Mouse (Mus musculus) mesoderm, embryonic 11.5 days (tissue): ENCODE results near the gene Agpat4.
A peak's percentile ranks its signal among the peaks of the same experiment; 100 is the strongest.

ENCODE experiments used
- DNase-seq: peaks from one replicate; pipeline ENCODE4 v3.0.0-alpha.2; 2012; ENCODE audit warnings: low read depth, low spot score

Gene Agpat4

GRCm38 (mm10) chr17:12160540-12160939, 42.0 kb downstream of the Agpat4 start:
- DNase-seq = no peak

- no peak for DNase-seq
Observed at GRCm38 (mm10) chr17:12160984-12161764, 42.7 kb downstream of the Agpat4 start.

DNA sequence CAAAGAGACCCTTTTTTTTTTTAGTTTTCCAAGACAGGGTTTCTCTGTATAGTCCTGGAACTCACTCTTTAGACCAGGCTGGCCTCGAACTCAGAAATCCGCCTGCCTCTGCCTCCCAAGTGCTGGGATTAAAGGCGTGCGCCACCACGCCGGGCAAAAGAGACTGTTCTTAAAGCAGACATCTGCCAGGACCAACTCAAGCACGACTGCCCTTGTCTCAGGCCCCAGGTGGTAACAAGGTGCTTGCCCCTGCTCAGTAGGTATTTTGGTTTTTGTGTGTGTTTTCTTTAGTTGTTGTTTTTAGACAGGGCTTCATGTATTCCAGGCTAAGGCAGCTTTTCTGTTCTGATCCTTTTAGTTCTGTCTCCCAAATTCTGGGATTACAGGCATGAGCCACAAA, 43.4 kb downstream of the Agpat4 start:
- DNase-seq = no peak

GRCm38 (mm10) chr17:12162824-12163223, 44.3 kb downstream of the Agpat4 start:
- DNase-seq = no peak

DNA sequence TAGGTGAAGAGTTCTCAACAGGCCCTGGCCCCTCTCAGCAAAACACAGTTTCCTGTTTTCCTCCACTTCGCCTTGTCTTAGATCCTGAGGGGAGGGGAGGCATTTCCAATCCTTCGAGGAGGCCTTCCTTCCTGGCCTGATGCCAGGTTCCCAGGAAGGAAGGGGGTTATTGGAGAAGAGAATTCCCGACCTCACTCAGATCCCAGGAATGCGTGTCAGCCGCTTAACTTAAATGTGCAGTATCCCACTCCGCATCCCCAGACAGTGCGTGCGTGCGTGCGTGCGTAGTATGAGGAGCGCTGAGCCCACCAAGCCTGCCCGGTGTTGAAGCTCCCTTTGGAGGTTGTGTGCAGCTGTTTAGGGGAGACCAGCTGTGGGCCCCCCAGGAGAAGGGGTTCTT, 44.9 kb downstream of the Agpat4 start:
- peak; percentile 71 for DNase-seq

DNA sequence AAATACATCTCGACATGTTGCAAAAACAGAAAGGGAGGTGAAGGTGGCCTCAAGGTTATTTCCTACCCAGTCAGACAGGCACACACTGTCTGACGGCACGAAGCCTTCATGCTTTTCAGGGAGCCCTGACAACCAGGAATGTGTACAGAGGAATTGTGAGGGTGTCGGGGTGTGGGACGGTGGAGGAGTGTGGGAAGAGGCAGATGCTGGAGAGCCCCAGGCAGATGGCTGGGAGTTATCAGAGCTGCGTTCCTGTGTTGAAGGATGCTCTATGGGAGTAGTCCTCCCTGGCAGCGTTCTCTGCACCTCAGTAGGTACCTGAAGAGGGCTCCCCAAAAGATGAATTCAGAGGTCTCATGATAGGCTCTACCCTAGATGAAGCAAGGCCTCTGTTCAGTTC, 45.4 kb downstream of the Agpat4 start:
- DNase-seq = no peak

DNA sequence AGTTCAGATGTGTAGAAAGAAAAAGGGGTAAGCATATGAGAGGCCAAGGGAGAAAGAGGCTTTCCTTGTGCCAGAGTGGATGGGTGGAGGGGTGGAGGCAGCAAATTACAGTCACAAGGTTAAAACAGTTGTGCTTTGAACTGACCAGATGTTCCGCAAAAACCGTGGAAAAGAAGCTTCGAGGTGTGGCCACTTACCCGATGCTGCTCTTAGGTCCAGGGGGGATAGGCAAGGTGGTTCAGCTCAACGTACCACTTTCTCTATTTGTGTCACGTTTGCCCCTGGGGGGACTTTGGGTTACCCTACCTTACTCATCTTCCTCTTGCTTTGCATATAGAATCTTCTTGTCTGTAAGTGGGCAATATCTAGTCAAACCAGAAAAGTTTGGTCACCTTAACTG, 46.0 kb downstream of the Agpat4 start:
- DNase-seq = no peak

DNA sequence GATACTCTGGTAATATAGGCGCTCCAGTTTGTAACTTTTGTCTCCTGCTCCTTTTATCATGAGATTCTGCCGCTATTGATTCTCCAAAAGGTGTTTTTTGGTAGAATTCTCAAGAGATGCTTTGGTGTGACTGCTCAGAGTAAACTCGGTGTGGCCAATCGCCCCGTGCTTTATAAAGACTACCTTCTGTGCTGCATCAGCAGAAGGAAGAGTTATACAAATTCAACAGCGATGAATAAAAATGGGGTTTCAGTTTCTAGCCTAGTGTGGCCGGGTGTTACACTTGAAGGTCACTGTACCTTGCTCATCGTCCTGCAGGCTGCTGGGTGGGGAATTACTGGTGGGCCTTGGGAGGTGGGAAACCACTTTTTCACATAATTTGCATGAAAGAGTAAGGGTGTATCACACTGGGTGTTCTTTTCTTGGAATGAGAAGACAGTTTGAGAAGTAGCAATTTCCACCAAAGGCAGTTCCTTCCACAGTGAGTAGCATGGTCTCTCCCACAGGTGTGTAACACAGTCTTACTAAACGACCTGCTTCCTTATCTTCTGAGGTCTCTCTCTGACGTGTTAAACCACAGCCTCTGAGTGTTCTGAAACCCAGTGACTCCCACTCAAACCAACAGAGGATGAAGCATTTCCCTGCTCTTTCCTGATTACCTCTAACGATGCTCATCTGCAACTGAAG, 46.6 kb downstream of the Agpat4 start:
- no peak for DNase-seq

- no peak for DNase-seq
Observed at GRCm38 (mm10) chr17:12165701-12166100, 47.2 kb downstream of the Agpat4 start.

- DNase-seq = no peak
Observed at GRCm38 (mm10) chr17:12168536-12168935, 50.0 kb downstream of the Agpat4 start.

GRCm38 (mm10) chr17:12169326-12169836, 50.9 kb downstream of the Agpat4 start:
- DNase-seq = no peak

DNA sequence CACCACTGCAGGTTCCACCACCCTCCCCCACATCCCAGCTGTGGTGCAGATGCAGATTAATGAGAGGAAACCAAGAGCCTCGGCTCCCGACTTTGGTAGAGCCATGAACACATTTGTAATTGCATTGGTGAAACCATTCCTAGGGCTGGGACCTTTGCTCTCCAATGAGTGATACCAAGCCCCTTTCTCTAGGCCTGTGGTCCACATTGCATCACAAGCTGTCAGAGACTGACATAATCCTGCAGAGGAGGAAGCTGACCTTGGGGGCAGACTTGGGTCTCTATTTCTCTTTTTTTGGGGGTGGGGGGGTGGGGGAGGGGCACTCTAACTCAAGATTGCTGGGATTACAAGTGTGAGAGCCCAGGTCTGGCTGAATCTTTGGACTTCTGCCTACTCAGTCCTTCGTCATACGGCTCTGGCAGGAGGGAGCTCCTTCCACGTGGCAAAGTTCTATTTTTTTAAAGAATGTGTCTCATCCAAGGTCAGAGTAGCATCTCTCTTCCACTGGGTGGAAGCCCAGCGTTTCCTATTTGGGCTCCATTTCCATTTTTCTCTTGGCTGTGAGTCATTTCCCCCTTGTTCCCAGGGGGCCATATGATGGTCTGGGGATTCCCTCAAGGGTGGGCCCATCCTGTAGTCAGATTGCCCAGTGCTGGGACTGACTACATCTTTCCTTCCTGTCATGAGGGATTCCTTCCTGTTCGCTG, 52.4 kb downstream of the Agpat4 start:
- DNase-seq = no peak

- DNase-seq = no peak
Observed at GRCm38 (mm10) chr17:12171666-12172065, 53.2 kb downstream of the Agpat4 start.

GRCm38 (mm10) chr17:12174221-12174620, 55.7 kb downstream of the Agpat4 start:
- no peak for DNase-seq

DNA sequence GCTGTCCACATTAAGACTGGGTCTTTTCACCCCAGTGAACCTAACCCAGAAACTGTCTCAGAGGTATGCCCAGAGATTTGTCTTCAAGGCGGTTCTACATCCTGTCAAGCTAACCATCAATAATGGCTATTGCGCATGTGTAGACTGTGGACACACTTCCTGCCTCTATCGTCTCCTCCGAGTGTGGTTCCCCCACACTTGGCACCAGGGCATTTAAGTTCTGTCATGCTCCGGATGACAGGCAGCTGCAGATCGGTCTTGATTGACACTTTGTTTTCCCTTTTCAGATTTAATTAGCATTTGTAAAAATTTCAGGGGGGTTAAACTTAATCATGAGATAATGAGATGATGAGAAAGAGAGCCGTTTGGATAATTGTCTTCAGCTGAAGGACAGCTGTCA, 56.4 kb downstream of the Agpat4 start:
- no peak for DNase-seq

- DNase-seq = no peak
Observed at GRCm38 (mm10) chr17:12175626-12176025, 57.1 kb downstream of the Agpat4 start.

DNA sequence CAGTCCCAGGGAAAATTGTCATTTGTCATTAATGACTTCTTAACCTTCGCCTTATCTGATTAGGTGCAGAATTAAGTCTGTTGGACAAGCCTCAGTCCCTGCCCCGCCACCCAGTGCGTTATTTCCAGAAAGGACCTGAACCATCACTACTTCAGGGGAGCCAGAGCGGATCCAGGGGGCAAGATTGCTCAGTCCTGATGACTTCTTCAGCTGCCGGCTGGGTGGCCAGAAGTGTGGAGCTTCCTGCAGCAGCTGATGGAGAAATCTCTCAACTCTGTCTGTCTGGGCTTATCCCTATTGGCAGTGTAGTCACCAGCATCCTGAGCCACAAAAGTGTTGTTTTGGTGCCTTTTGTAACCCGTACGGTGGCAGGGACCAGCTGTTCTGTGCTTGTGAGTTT, 60.8 kb downstream of the Agpat4 start:
- no peak for DNase-seq

DNA sequence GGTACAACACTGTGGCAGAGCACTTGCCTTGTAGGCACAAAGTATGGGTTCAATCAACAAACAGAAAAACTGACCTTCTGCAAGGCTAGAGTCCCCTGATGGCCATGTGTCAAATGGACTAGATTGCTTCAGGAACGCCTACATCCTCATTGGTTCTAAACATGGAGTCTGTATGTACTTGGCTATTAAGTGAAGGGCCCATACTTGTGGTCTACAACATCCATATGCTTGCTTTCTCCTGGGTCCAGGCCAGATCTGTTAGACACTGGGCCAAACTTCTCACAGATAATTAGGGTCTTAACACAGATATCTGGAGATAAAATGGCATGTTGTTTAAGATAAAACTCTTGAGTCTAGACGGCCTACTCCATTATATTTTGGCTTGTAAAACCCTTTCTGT, 61.3 kb downstream of the Agpat4 start:
- DNase-seq = no peak

DNA sequence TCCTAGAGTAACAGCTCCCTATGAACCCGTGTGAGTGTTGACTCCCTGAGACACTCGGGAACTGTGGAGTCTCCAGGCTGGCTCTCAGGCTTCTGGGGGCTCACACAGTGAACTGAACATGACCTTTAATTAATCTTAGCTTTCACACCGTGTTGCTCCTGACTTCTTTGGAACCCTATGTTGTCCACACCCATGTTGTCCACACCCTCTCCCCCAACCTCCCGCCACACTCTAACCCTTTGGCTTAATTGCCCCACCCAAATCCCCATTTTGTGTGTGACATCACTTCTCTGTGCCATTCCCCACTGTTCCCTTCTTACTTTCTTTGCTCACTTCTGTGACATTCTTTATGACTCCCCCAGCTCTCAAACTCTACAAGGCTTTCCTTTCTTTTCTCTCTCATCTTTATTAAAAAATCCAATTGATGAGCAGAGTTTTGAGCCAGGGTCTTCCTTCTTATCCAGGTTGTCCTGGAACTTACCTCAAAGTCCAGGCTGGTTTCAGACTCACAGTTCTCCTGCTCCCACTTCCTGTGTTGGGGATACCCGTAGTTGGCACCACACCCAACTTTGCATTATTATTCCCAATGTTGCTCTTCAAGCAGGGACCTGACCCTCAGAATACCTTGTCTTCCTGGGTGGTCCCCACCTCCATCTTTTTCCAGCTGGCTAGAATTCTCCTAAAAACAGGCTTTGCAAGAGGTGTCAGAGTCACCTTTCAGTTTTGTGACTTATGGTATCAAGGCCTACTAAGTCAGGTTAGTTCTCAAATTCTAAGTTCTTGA, 64.4 kb downstream of the Agpat4 start:
- DNase-seq = no peak

- DNase-seq = no peak
Observed at GRCm38 (mm10) chr17:12184283-12184682, 65.8 kb downstream of the Agpat4 start.

DNA sequence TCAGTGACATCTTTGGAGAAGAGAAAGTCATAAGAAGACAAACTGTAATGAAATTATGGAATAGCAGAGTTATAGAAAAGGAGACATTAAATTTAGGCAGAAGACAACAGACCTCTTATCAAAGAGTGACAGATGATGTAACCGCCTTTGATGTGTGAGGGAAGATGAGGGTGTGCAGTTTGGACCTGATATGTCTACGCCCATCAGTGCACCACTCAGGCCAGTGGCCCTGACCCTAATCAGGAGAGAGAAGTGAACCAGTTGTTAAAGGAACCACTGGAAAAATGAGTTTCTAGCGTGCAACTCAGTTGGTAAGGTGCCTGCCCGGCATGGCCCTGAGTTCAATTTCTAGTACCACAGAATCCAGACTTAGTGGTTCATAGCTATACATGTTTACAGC, 67.4 kb downstream of the Agpat4 start:
- no peak for DNase-seq

GRCm38 (mm10) chr17:12186341-12186740, 67.8 kb downstream of the Agpat4 start:
- no peak for DNase-seq
